Mouse (Mus musculus) heart, embryonic 11.5 days (tissue): ENCODE measurements around the gene Ash1l. TPM values are rescaled to one million over a fixed set of nuclear protein-coding genes. Genes with fewer than 3 reads are reported as not detected.

Source experiments
- ATAC-seq: fragments of 200-750 bp; cut with Nextera tagmentation; replicated peaks from 2 replicates; pipeline ENCODE4 v1.8.0; 2017; ENCODE audit warnings: moderate library complexity; ENCODE audit not compliant: insufficient number of reproducible peaks, low FRiP score, low TSS enrichment
- H3K27ac ChIP-seq: fragments of 300-500 bp; sonication (generic); 2 replicates; pipeline ENCODE4 v1.5.1; 2014; ENCODE audit warnings: mild to moderate bottlenecking, low read depth, low read length
- H3K27me3 ChIP-seq: fragments of 300-500 bp; sonication (generic); 2 replicates; pipeline ENCODE4 v1.6.1; 2014; ENCODE audit warnings: mild to moderate bottlenecking, low read length, mixed read lengths; ENCODE audit not compliant: control insufficient read depth, insufficient read depth
- H3K36me3 ChIP-seq: fragments of 300-500 bp; sonication (generic); 2 replicates; pipeline ENCODE4 v1.6.1; 2014; ENCODE audit warnings: mild to moderate bottlenecking, low read length, moderate library complexity, mixed read lengths; ENCODE audit not compliant: control insufficient read depth, insufficient read depth
- H3K4me1 ChIP-seq: fragments of 300-500 bp; sonication (generic); 2 replicates; pipeline ENCODE4 v1.6.1; 2014; ENCODE audit warnings: low read length; ENCODE audit not compliant: control insufficient read depth, insufficient read depth
- H3K4me2 ChIP-seq: fragments of 300-500 bp; sonication (generic); 2 replicates; pipeline ENCODE4 v1.6.1; 2014; ENCODE audit warnings: mild to moderate bottlenecking, moderate library complexity
- H3K4me3 ChIP-seq: fragments of 300-500 bp; sonication (generic); 2 replicates; pipeline ENCODE4 v1.5.1; 2014; ENCODE audit warnings: low read depth, low read length
- H3K9ac ChIP-seq: fragments of 300-500 bp; sonication (generic); 2 replicates; pipeline ENCODE4 v1.6.1; 2014; ENCODE audit warnings: mild to moderate bottlenecking, low read depth, low read length, moderate library complexity
- H3K9me3 ChIP-seq: fragments of 300-500 bp; sonication (generic); replicated peaks from 2 replicates; pipeline ENCODE4 v1.6.1; 2016; ENCODE audit warnings: low read length; ENCODE audit not compliant: control insufficient read depth
- WGBS: fragments of 180-500 bp; shearing (Covaris S2); extraction: QIAGEN DNeasy Blood & Tissue Kit; methylation state at CpG from one replicate; pipeline ENCODE4 v1.1.7; 2014; ENCODE audit not compliant: insufficient replicate concordance; 5-methylcytosine and 5-hydroxymethylcytosine counted together
- polyA plus RNA-seq: library from polyadenylated mRNA; unstranded; fragments of >200 nt; fragmentation: Nextera tagmentation; extraction: Ambion mirVana; gene quantifications from 2 replicates; pipeline ENCODE4 v1.2.1, GENCODE M21; 2014

The Ash1l gene
- polyA plus RNA-seq, 1 experiment from 2014 or later, result 18.0 TPM

- no peak overlapping the region for H3K27ac ChIP-seq
- 69% methylated on average over 4 of the region's 4 CpGs for WGBS
Observed at GRCm38 (mm10) chr3:89103291-89103595, 152.8 kb downstream of the Ash1l start.

GRCm38 (mm10) chr3:89106881-89107280 lies 156.5 kb downstream of the Ash1l start:
- H3K9ac ChIP-seq, result no peak overlapping the region
- no peak overlapping the region for H3K4me2 ChIP-seq
- H3K36me3 ChIP-seq, result no peaks in the 10 kb centered on the region
- H3K4me3 ChIP-seq, result no peak overlapping the region
- H3K9me3 ChIP-seq, result no peaks in the 10 kb centered on the region
- H3K4me1 ChIP-seq, result no peaks in the 10 kb centered on the region
- no peak for ATAC-seq
- H3K27me3 ChIP-seq, result no peaks in the 10 kb centered on the region
- H3K27ac ChIP-seq, result no peak overlapping the region

More at GRCm38 (mm10) chr3:89103291-89103595, 152.8 kb downstream of the Ash1l start:
- Histone ChIP-seq H3K4me1 (peaks cover 8% of the 10 kb centered on the region), H3K4me2 (no peak overlapping the region), H3K9me3 (no peaks in the 10 kb centered on the region), H3K36me3 (peaks cover 5% of the 10 kb centered on the region), H3K4me3 (no peak overlapping the region), H3K9ac (no peak overlapping the region), H3K27me3 (no peaks in the 10 kb centered on the region)
- no peak for ATAC-seq

- no peak overlapping the region for H3K4me3 ChIP-seq
- H3K27me3 ChIP-seq, result no peaks in the 10 kb centered on the region
- no peaks in the 10 kb centered on the region for H3K9me3 ChIP-seq
- H3K36me3 ChIP-seq, result no peaks in the 10 kb centered on the region
- no peak overlapping the region for H3K9ac ChIP-seq
- 44% methylated on average over 3 of the region's 3 CpGs for WGBS
- H3K4me1 ChIP-seq, result no peaks in the 10 kb centered on the region
- no peak for ATAC-seq
- no peak overlapping the region for H3K4me2 ChIP-seq
- H3K27ac ChIP-seq, result no peak overlapping the region
Observed at GRCm38 (mm10) chr3:89107545-89107944, 157.1 kb downstream of the Ash1l start.

- no peaks in the 10 kb centered on the region for H3K36me3 ChIP-seq
- ATAC-seq, result no peak
- H3K27ac ChIP-seq, result no peak overlapping the region
- H3K9me3 ChIP-seq, result no peaks in the 10 kb centered on the region
- 52% methylated on average over 1 of the region's 1 CpGs for WGBS
- no peaks in the 10 kb centered on the region for H3K27me3 ChIP-seq
- no peaks in the 10 kb centered on the region for H3K4me1 ChIP-seq
- no peak overlapping the region for H3K4me2 ChIP-seq
- H3K4me3 ChIP-seq, result no peak overlapping the region
- H3K9ac ChIP-seq, result no peak overlapping the region
Observed at GRCm38 (mm10) chr3:89108146-89108545, 157.7 kb downstream of the Ash1l start.

DNA sequence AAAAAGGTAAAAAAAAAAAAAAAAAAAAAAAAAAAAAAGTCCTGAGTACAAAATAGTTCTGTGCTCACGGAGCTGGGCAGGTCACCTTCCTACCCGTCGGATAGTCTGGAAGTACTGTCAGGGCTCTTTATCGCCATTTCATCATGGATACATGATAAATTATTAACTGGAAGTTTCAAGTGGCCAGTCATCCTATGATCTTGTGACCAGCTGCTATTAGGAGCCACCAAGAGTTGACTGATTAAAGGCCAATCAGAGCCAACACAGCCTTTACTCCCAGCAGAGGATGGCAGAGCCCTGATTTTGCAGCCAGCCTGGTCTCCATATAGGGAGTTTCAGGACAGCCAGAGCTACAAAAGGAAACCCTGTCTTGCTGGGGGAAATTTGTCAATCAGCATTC lies 162.6 kb downstream of the Ash1l start:
- Histone ChIP-seq H3K4me1 (no peaks in the 10 kb centered on the region), H3K27me3 (no peaks in the 10 kb centered on the region), H3K4me2 (no peak overlapping the region), H3K27ac (no peak overlapping the region), H3K36me3 (no peaks in the 10 kb centered on the region), H3K9ac (no peak overlapping the region), H3K4me3 (no peak overlapping the region), H3K9me3 (no peaks in the 10 kb centered on the region)
- ATAC-seq, result no peak
- WGBS, result 85% methylated on average over 4 of the region's 4 CpGs

- Histone ChIP-seq H3K27me3 (no peaks in the 10 kb centered on the region), H3K4me2 (no peak overlapping the region), H3K9ac (no peak overlapping the region), H3K4me3 (no peak overlapping the region), H3K4me1 (no peaks in the 10 kb centered on the region), H3K27ac (no peak overlapping the region), H3K9me3 (no peaks in the 10 kb centered on the region), H3K36me3 (no peaks in the 10 kb centered on the region)
- 0 out of 2 replicates have a peak, but pooled peaks have one; percentile 22 for ATAC-seq
- WGBS, result 0% methylated on average over 2 of the region's 2 CpGs
Observed at GRCm38 (mm10) chr3:89115522-89115921, 165.1 kb downstream of the Ash1l start.

GRCm38 (mm10) chr3:89123313-89123712 lies 172.9 kb downstream of the Ash1l start:
- Histone ChIP-seq H3K9me3 (no peaks in the 10 kb centered on the region), H3K36me3 (no peaks in the 10 kb centered on the region), H3K4me1 (no peaks in the 10 kb centered on the region), H3K9ac (no peak overlapping the region), H3K4me2 (no peak overlapping the region), H3K4me3 (no peak overlapping the region), H3K27me3 (no peaks in the 10 kb centered on the region), H3K27ac (no peak overlapping the region)
- ATAC-seq, result no peak
- 68% methylated on average over 2 of the region's 2 CpGs for WGBS

DNA sequence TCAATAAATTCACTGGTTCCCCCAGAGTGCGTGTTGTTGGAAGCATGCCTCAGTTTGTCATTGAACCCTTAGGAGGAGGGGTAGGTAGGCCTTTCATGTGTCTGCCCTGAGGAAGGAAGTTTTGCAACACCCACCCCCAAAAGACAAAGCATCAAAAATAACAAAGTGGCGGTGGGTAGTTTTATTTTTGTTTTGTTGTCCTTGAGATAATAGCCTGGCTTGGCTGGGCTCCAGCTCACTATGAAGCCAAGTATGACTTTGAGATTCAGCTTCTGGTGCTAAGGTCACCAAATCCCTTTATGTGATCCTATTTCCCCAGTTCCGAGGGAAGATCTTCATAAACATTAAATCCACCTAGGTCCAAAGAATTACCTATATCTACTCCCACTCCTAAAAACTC lies 173.8 kb downstream of the Ash1l start:
- no peaks in the 10 kb centered on the region for H3K4me1 ChIP-seq
- whole genome bisulfite sequencing, result 65% methylated on average over 3 of the region's 3 CpGs
- no peak overlapping the region for H3K27ac ChIP-seq
- H3K4me3 ChIP-seq, result no peak overlapping the region
- no peaks in the 10 kb centered on the region for H3K9me3 ChIP-seq
- no peaks in the 10 kb centered on the region for H3K27me3 ChIP-seq
- no peak overlapping the region for H3K4me2 ChIP-seq
- no peaks in the 10 kb centered on the region for H3K36me3 ChIP-seq
- no peak for ATAC-seq
- no peak overlapping the region for H3K9ac ChIP-seq

DNA sequence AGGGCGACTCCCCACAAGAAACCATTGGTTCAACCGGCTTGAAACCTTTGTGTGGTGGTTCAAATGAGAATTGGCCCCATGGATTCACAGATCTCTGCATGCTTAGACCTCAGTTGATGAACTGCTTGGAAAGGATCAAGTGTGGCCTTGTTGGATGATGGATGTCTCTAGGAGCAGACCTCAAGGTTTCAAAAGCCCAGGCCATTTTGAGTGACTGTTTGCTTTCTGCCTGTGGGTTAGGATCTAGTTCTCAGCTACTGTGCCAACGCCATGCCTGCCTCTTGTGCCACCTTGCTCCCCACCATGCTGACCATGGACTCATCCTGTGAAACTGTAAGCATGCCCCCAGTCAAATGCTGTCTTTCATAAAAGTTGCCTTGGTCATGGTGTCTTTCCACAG lies 175.6 kb downstream of the Ash1l start:
- H3K36me3 ChIP-seq, result no peaks in the 10 kb centered on the region
- no peak overlapping the region for H3K9ac ChIP-seq
- no peak overlapping the region for H3K4me3 ChIP-seq
- 85% methylated on average over 3 of the region's 3 CpGs for WGBS
- no peak for ATAC-seq
- no peak overlapping the region for H3K4me2 ChIP-seq
- no peak overlapping the region for H3K27ac ChIP-seq
- no peaks in the 10 kb centered on the region for H3K9me3 ChIP-seq
- no peaks in the 10 kb centered on the region for H3K27me3 ChIP-seq
- H3K4me1 ChIP-seq, result no peaks in the 10 kb centered on the region
